Mouse (Mus musculus) CH12.LX (cell line): ENCODE results near the gene Zfp277. TPM values are rescaled to one million over a fixed set of nuclear protein-coding genes. Genes with fewer than 3 reads are reported as not detected.

Experiments
- DNase-seq: peaks from one replicate; pipeline ENCODE4 v3.0.0-alpha.2; 2013; ENCODE audit errors: extremely low read depth
- H3K27ac ChIP-seq: 2 replicates; pipeline ENCODE4 v1.5.1; 2012; ENCODE audit warnings: low read depth, mild to moderate bottlenecking, control low read depth, moderate library complexity; ENCODE audit not compliant: insufficient read depth
- H3K27me3 ChIP-seq: replicated peaks from 2 replicates; pipeline ENCODE3; 2012; ENCODE audit warnings: inconsistent platforms
- H3K36me3 ChIP-seq, 2 experiments: replicated peaks in 1 of 2; 2 replicates each; pipeline versions ENCODE3 to v1.6.1; 2012; ENCODE audit warnings: inconsistent platforms in 1 of 2, low read length in 1 of 2, mild to moderate bottlenecking in 1 of 2, mixed read lengths in 1 of 2, moderate library complexity in 1 of 2; ENCODE audit not compliant: control insufficient read depth in 1 of 2, insufficient read depth in 1 of 2
- H3K4me1 ChIP-seq, 2 experiments: 2 replicates each; pipeline ENCODE4 v1.6.1; 2012; ENCODE audit warnings: inconsistent platforms in 1 of 2, moderate library complexity in 1 of 2; ENCODE audit not compliant: insufficient read depth in 2 of 2, control insufficient read depth in 1 of 2
- H3K4me2 ChIP-seq: 2 replicates; pipeline ENCODE4 v1.6.1; 2012; ENCODE audit warnings: low read depth, mild to moderate bottlenecking, control low read depth; ENCODE audit not compliant: poor library complexity, insufficient read depth, severe bottlenecking
- H3K4me3 ChIP-seq, 3 experiments: fragments of 150-350 bp in 1 of 3; sonication (generic) in 1 of 3; replicated peaks in 1 of 3; 2 replicates each; pipeline versions ENCODE3 to v1.5.1; 2011 to 2012; ENCODE audit warnings: low read depth in 2 of 3, low read length in 2 of 3, mild to moderate bottlenecking in 2 of 3, moderate library complexity in 2 of 3, control low read depth in 1 of 3, improper control_type of control experiment in 1 of 3, inconsistent platforms in 1 of 3, mixed read lengths in 1 of 3; ENCODE audit not compliant: poor library complexity in 1 of 3
- H3K79me2 ChIP-seq: replicated peaks from 2 replicates; pipeline ENCODE4 v1.6.1; 2012; ENCODE audit warnings: mild to moderate bottlenecking, moderate library complexity; ENCODE audit not compliant: control insufficient read depth, poor library complexity, insufficient read depth, severe bottlenecking; ENCODE audit errors: extremely low read depth
- H3K9ac ChIP-seq: 2 replicates; pipeline ENCODE4 v1.6.1; 2012; ENCODE audit warnings: low read depth, mild to moderate bottlenecking, control low read depth, moderate library complexity; ENCODE audit not compliant: insufficient read depth
- H3K9me3 ChIP-seq: replicated peaks from 2 replicates; pipeline ENCODE3; 2012; ENCODE audit warnings: low read length, inconsistent platforms, mixed read lengths
- CHD1 ChIP-seq: IDR thresholded peaks from 2 replicates; pipeline ENCODE4 v1.6.1; 2012; ENCODE audit warnings: low read depth, low read length, improper control_type of control experiment, inconsistent platforms
- CHD2 ChIP-seq: IDR thresholded peaks from 2 replicates; pipeline ENCODE4 v1.6.1; 2011; ENCODE audit warnings: low read length, improper control_type of control experiment
- E2F4 ChIP-seq: IDR thresholded peaks from 2 replicates; pipeline ENCODE4 v1.6.1; 2011; ENCODE audit warnings: low read depth, low read length, improper control_type of control experiment; ENCODE audit not compliant: insufficient replicate concordance
- EP300 ChIP-seq: IDR thresholded peaks from 2 replicates; pipeline ENCODE4 v1.6.1; 2011; ENCODE audit warnings: low read length, improper control_type of control experiment
- GABPA ChIP-seq: IDR thresholded peaks from 2 replicates; pipeline ENCODE4 v1.6.1; 2012; ENCODE audit warnings: low read depth, low read length, improper control_type of control experiment, inconsistent platforms; ENCODE audit not compliant: insufficient replicate concordance
- HCFC1 ChIP-seq: IDR thresholded peaks from 2 replicates; pipeline ENCODE4 v1.6.1; 2012; ENCODE audit warnings: low read depth, mild to moderate bottlenecking, inconsistent platforms, low read length, improper control_type of control experiment
- IRF4 ChIP-seq: IDR thresholded peaks from 2 replicates; pipeline ENCODE4 v1.6.1; 2014; ENCODE audit warnings: low read depth, mild to moderate bottlenecking, inconsistent platforms, low read length, improper control_type of control experiment
- MAZ ChIP-seq: IDR thresholded peaks from 2 replicates; pipeline ENCODE4 v1.6.1; 2012; ENCODE audit warnings: low read depth, mild to moderate bottlenecking, inconsistent platforms, low read length, improper control_type of control experiment, moderate library complexity
- MEF2A ChIP-seq: IDR thresholded peaks from 2 replicates; pipeline ENCODE4 v1.6.1; 2014; ENCODE audit warnings: low read depth, mild to moderate bottlenecking, inconsistent platforms, low read length, improper control_type of control experiment, borderline replicate concordance
- MXI1 ChIP-seq: IDR thresholded peaks from 2 replicates; pipeline ENCODE4 v1.6.1; 2011; ENCODE audit warnings: mild to moderate bottlenecking, low read depth, low read length, improper control_type of control experiment
- MYC ChIP-seq: IDR thresholded peaks from 2 replicates; pipeline ENCODE4 v1.6.1; 2011; ENCODE audit warnings: low read depth, mild to moderate bottlenecking, improper control_type of control experiment, low read length
- NELFE ChIP-seq: IDR thresholded peaks from 2 replicates; pipeline ENCODE4 v1.6.1; 2011; ENCODE audit warnings: low read depth, low read length, improper control_type of control experiment
- NRF1 ChIP-seq: IDR thresholded peaks from 2 replicates; pipeline ENCODE4 v1.6.1; 2014; ENCODE audit warnings: low read depth, mild to moderate bottlenecking, inconsistent platforms, low read length, improper control_type of control experiment, moderate library complexity
- RAD21 ChIP-seq: IDR thresholded peaks from 2 replicates; pipeline ENCODE4 v1.6.1; 2011; ENCODE audit warnings: low read depth, mild to moderate bottlenecking, low read length, improper control_type of control experiment, moderate library complexity
- RCOR1 ChIP-seq: conservative IDR thresholded peaks from 2 replicates; pipeline ENCODE4 v1.6.1; 2012; ENCODE audit warnings: low read depth, mild to moderate bottlenecking, inconsistent platforms, low read length, improper control_type of control experiment
- TBP ChIP-seq: conservative IDR thresholded peaks from 2 replicates; pipeline ENCODE4 v1.6.1; 2011; ENCODE audit warnings: low read depth, low read length, improper control_type of control experiment
- TCF12 ChIP-seq: IDR thresholded peaks from 2 replicates; pipeline ENCODE4 v1.6.1; 2014; ENCODE audit warnings: low read depth, mild to moderate bottlenecking, inconsistent platforms, low read length, improper control_type of control experiment
- USF2 ChIP-seq: conservative IDR thresholded peaks from 2 replicates; pipeline ENCODE4 v1.6.1; 2011; ENCODE audit warnings: low read depth, low read length, improper control_type of control experiment
- ZKSCAN1 ChIP-seq: IDR thresholded peaks from 2 replicates; pipeline ENCODE4 v1.6.1; 2012; ENCODE audit warnings: low read depth, inconsistent platforms, low read length, improper control_type of control experiment, borderline replicate concordance
- dilution Hi-C: fragments of 300-500 bp; cut with MboI; formaldehyde crosslinking; loops from 2 replicates; pipeline ENCODE4 v1.14.3; 2020; ENCODE audit warnings: low sequenced_read_pairs; ENCODE audit not compliant: extremely low pct_unique_long_range_greater_than_20kb, extremely low pct_ligation_motif_present
- in situ Hi-C: fragments of 300-500 bp; cut with MboI; formaldehyde crosslinking; loops from 3 replicates; pipeline ENCODE4 v1.14.3; 2019; ENCODE audit warnings: low sequenced_read_pairs, low pct_ligation_motif_present, low pct_unique_long_range_greater_than_20kb, mixed read lengths
- polyA plus RNA-seq: library from polyadenylated mRNA; unstranded; fragments of >175 nt; gene quantifications from 2 replicates; pipeline ENCODE4 v1.2.1, GENCODE M21; 2012; ENCODE audit warnings: low read depth; ENCODE audit not compliant: insufficient read length
- total RNA-seq, 2 experiments: library from RNA; depleted of rRNA; stranded (reverse); fragments of 300-350 nt in 1 of 2; fragments of >200 nt in 1 of 2; gene quantifications; 2 replicates each; pipeline ENCODE4 v1.2.3; 2012 to 2014

The Zfp277 gene
- total and polyA plus RNA-seq, 3 experiments = 13.7 to 31.2 (median 18.9) TPM

DNA sequence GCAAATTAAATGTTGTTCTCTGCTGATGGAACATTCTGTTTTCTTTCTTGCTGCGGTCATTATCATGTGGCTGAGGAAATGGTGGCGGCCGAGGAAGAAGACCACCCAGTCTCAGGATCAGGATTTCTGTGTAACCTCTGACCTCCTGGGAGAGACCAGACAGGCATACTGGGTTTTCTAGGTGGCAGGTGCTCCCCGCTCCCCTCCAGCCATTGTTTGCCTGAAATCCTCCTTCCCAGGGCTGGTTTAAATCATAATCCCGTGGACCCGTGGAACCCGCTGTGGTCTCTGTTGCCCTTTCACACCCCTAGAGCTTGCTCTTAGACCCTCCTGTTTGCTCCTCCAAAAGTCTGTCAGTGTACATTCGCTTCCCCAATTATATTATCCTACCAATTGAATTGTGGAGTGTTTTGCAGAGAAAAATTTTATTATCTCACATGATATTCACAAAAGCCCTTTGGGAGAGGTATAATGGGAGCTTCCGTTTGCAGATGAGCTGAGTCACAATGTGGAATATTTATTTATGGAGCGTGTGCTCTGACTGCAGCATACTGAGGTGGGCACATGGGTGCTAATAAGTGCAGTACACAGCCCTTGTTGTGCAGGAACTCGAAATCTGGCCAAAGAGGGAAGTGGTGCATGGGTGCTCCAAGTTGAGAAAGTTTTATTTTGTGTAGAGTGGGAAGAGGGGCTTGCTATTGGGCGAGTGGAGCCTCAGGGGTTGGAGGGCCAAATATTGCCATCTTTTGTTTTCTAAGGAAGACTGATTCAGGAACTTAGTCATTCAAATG, 40.5 kb upstream of the Zfp277 start:
- Histone ChIP-seq H3K27ac (no peak overlapping the region), H3K79me2 (no peaks in the 10 kb centered on the region), H3K36me3 (no peaks in the 10 kb centered on the region), H3K9me3 (no peaks in the 10 kb centered on the region), H3K4me2 (no peak overlapping the region), H3K27me3 (no peaks in the 10 kb centered on the region), H3K4me3 (no peak overlapping the region), H3K9ac (no peak overlapping the region), H3K4me1 (no peaks in the 10 kb centered on the region)
- TF ChIP-seq GABPA (no peak), MAZ (no peak), MXI1 (no peak), RCOR1 (no peak), NELFE (no peak), USF2 (no peak), TBP (no peak), CHD2 (no peak), E2F4 (no peak), ZKSCAN1 (no peak), HCFC1 (no peak), IRF4 (no peak), MEF2A (no peak), CHD1 (no peak), MYC (no peak), NRF1 (no peak), EP300 (no peak)
- in situ Hi-C loops (no loop called here), dilution Hi-C loops (no loop called here)
- DNase-seq = no peak

DNA sequence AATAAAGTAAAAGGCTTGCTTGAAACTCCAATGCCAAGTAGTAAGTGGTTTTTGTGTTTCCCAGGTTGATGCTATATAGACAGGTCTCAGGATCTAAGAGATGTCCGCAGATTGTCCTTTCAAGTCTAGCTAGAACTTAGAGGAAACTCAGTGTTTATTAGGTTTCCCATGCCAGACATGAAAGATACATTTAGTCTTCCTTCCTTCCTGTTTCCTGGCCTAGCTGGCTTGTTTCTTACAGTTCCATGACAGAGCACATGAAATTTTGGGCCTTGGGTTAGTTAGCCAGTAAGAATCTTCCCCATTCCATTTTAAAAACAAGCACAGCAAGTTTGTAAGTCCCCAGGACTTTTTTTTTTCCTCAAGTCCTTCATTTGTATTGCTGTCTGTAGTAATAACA, 39.5 kb upstream of the Zfp277 start:
- DNase-seq = no peak
- in situ Hi-C loops = no loop called here
- dilution Hi-C loops = no loop called here
- no peak overlapping the region for H3K9ac ChIP-seq
- H3K27me3 ChIP-seq = no peaks in the 10 kb centered on the region
- H3K27ac ChIP-seq = no peak overlapping the region
- no peaks in the 10 kb centered on the region for H3K4me1 ChIP-seq
- H3K36me3 ChIP-seq = no peaks in the 10 kb centered on the region
- no peaks in the 10 kb centered on the region for H3K79me2 ChIP-seq
- no peaks in the 10 kb centered on the region for H3K9me3 ChIP-seq
- no peak overlapping the region for H3K4me2 ChIP-seq
- H3K4me3 ChIP-seq = no peak overlapping the region
- no peak for TF ChIP-seq TCF12
- no peak for TF ChIP-seq RAD21
- TF ChIP-seq GABPA = no peak
- TF ChIP-seq RCOR1 = no peak
- TF ChIP-seq NRF1 = no peak
- TF ChIP-seq E2F4 = no peak
- no peak for TF ChIP-seq EP300
- no peak for TF ChIP-seq USF2
- no peak for TF ChIP-seq IRF4
